Mouse (Mus musculus) embryonic facial prominence, embryonic 10.5 days (tissue): Measurements from ENCODE around the gene Olfr518. TPM values are rescaled to one million over a fixed set of nuclear protein-coding genes. Genes with fewer than 3 reads are reported as not detected.

Source experiments
- DNase-seq: peaks from one replicate; pipeline ENCODE4 v3.0.0-alpha.2; 2017; ENCODE audit warnings: low spot score
- H3K27ac ChIP-seq: fragments of 300-500 bp; sonication (generic); replicated peaks from 2 replicates; pipeline ENCODE4 v1.5.1; 2016; ENCODE audit warnings: mild to moderate bottlenecking
- H3K27me3 ChIP-seq: fragments of 300-500 bp; sonication (generic); replicated peaks from 2 replicates; pipeline ENCODE4 v1.6.1; 2016; ENCODE audit warnings: low read depth, mild to moderate bottlenecking; ENCODE audit not compliant: poor library complexity, severe bottlenecking
- H3K36me3 ChIP-seq: fragments of 300-500 bp; sonication (generic); replicated peaks from 2 replicates; pipeline ENCODE4 v1.6.1; 2016; ENCODE audit warnings: mild to moderate bottlenecking, moderate library complexity
- H3K4me1 ChIP-seq: fragments of 300-500 bp; sonication (generic); 2 replicates; pipeline ENCODE4 v1.6.1; 2016
- H3K4me3 ChIP-seq: fragments of 300-500 bp; sonication (generic); 2 replicates; pipeline ENCODE4 v1.5.1; 2016; ENCODE audit warnings: mild to moderate bottlenecking, moderate library complexity
- H3K9me3 ChIP-seq: fragments of 300-500 bp; sonication (generic); 2 replicates; pipeline ENCODE4 v1.6.1; 2016; ENCODE audit warnings: mild to moderate bottlenecking
- WGBS: fragments of 180-500 bp; shearing (Covaris S2); methylation state at CpG from one replicate; pipeline ENCODE4 v1.1.7; 2016; 5-methylcytosine and 5-hydroxymethylcytosine counted together
- polyA plus RNA-seq: library from polyadenylated mRNA; unstranded; fragments of >200 nt; fragmentation: Nextera tagmentation; extraction: Ambion mirVana; gene quantifications from 2 replicates; pipeline ENCODE4 v1.2.1, GENCODE M21; 2016

Gene Olfr518
- polyA plus RNA-seq = not detected in 2 replicates

- Histone ChIP-seq H3K36me3 (no peaks in the 10 kb centered on the region), H3K27me3 (no peaks in the 10 kb centered on the region), H3K27ac (no peak within 1 kb of the TSS), H3K9me3 (no peaks in the 10 kb centered on the region), H3K4me3 (no peak within 1 kb of the TSS), H3K4me1 (no peaks in the 10 kb centered on the region)
- WGBS = 87% methylated on average over 4 of the region's 4 CpGs
- DNase-seq = no peak
Observed at GRCm38 (mm10) chr7:108884906-108885305, at the start of gene Olfr518. Olfr518 (minus strand) TSS chr7:108885006.

GRCm38 (mm10) chr7:108933794-108934731 is 49.3 kb upstream of the Olfr518 start, which contains the start of gene Eif3f:
Eif3f (plus strand) TSS chr7:108934417.
- Histone ChIP-seq H3K27me3 (no peaks in the 10 kb centered on the region), H3K4me1 (peaks cover 12% of the 10 kb centered on the region), H3K36me3 (peaks cover 37% of the 10 kb centered on the region), H3K9me3 (no peaks in the 10 kb centered on the region), H3K27ac (peak within 1 kb of the TSS; percentile 96), H3K4me3 (peak within 1 kb of the TSS; percentile 98)
- DNase-seq = peak; percentile 91
- WGBS = 2% methylated on average over 50 of the region's 50 CpGs

DNA sequence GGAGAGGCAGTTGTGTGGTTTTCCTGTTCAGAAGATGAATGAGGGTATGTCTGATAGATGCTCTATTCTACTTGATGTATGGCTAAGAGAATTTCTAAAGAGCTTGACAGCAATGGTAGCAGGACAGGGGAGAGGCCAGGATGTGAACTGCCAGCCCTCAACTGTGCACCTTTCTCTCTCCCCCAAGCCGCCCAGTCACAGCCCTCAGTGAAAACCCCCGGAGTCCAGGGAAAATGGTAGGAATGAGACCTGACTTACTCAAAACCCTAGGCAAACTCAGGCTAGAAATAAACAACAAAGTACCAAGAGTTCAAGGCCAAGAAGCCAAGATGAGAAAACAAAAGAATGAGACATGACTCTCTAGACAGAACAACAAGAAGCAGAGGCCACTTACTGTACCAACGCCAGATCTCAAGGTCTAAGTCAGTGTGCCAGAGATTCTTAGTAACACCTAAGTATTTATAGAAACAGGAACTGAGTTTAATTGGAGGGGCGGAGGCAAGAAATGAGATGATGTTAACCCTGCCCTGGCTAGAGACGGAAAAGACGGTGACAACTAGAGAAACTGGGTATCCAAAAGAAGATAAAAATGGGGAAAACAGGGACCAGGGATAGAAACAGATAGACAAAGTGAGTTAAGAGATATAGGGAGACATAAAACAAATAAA is 45.1 kb upstream of the Olfr518 start, which contains the start of gene Nlrp10:
TSS of gene Nlrp10 (minus strand) at position 453 of the 668 bp plus-strand sequence.
- no peaks in the 10 kb centered on the region; the same call in 1 of the 2 replicates for H3K4me1 ChIP-seq
- H3K36me3 ChIP-seq = no peaks in the 10 kb centered on the region
- no peaks in the 10 kb centered on the region for H3K27me3 ChIP-seq
- H3K9me3 ChIP-seq = no peaks in the 10 kb centered on the region
- WGBS = 80% methylated on average over 6 of the region's 6 CpGs
- no peak for DNase-seq
- H3K27ac ChIP-seq = no peak within 1 kb of the TSS
- no peak within 1 kb of the TSS for H3K4me3 ChIP-seq

GRCm38 (mm10) chr7:108928280-108929188 is 43.7 kb upstream of the Olfr518 start:
- no peaks in the 10 kb centered on the region for H3K27me3 ChIP-seq
- WGBS = 77% methylated on average over 11 of the region's 11 CpGs

DNA sequence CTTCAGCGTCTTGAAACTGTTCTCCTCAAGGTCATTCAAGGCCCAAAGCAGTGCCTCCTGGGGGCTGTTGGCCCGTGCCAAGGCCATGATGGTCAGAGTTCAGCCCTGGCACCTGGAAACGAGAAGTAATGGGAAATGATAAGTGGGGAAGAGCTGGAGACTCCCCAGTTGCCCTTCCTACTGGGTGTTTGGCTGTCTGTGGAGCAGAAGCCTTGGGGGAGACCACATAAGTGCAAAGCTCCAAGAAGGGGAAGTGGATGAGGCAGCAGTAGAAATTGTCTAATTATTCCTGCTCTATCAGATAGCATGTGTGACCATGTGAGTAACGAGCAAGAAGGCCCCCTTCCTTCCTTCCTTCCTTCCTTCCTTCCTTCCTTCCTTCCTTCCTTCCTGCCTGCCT is 42.2 kb upstream of the Olfr518 start:
- Histone ChIP-seq H3K36me3 (no peaks in the 10 kb centered on the region), H3K4me3 (no peak overlapping the region), H3K4me1 (no peaks in the 10 kb centered on the region), H3K9me3 (no peaks in the 10 kb centered on the region), H3K27ac (no peak overlapping the region), H3K27me3 (no peaks in the 10 kb centered on the region)
- 76% methylated on average over 4 of the region's 4 CpGs for whole genome bisulfite sequencing
- no peak for DNase-seq

More at GRCm38 (mm10) chr7:108928280-108929188, 43.7 kb upstream of the Olfr518 start:
- H3K27ac ChIP-seq = no peak overlapping the region
- no peaks in the 10 kb centered on the region for H3K4me1 ChIP-seq
- H3K9me3 ChIP-seq = no peaks in the 10 kb centered on the region
- DNase-seq = no peak
- no peak overlapping the region for H3K4me3 ChIP-seq
- no peaks in the 10 kb centered on the region for H3K36me3 ChIP-seq

DNA sequence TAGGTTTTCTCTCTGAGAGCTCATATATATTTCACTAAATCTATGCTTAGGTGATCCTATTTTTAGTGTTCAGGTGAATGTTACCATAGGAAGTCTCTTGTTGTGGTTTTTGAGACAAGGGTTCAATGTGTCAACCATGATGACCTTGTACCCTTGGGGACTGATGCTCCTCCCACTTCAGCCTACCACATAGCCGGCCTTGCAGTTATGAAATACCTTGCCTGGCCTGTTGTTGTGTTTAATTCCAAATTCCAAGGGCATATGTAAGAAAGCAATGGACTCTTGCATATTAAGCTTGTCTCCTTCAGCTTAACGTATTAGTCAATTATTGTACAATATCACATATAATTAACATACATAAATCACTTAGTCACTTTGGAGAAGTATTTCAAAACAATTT is 19.2 kb upstream of the Olfr518 start:
- Histone ChIP-seq H3K4me1 (no peaks in the 10 kb centered on the region), H3K27me3 (no peaks in the 10 kb centered on the region), H3K27ac (no peak overlapping the region), H3K36me3 (no peaks in the 10 kb centered on the region), H3K9me3 (no peaks in the 10 kb centered on the region), H3K4me3 (no peak overlapping the region)
- WGBS = 80% methylated on average over 2 of the region's 2 CpGs
- DNase-seq = no peak

- DNase-seq = no peak
- 86% methylated on average over 5 of the region's 5 CpGs for WGBS
Observed at GRCm38 (mm10) chr7:108894320-108894719, 9.5 kb upstream of the Olfr518 start, which contains the start of gene Olfr519. Olfr519 (minus strand) TSS chr7:108894420.

DNA sequence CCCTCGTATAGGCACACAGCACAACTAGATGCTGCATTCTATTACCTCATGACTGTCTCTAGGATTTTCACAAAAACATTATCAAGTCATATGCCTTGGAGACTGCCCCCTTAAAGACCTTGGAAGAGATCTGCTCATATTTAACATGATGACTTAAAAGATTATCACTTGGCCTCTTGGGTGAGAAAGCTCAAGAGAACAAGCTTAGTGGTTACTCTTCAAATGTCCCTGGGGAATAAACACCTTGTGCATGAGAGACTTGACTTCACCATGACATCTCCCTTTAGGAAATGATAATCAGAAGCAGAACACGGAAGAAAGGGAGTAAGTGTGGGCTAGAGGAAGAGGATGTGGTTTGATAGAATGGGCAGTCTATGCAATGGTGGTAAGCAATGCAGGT is 12.5 kb downstream of the Olfr518 start, which contains the start of gene Olfr517:
TSS of gene Olfr517 (minus strand) at position 101 of the 400 bp plus-strand sequence.
- Histone ChIP-seq H3K36me3 (no peaks in the 10 kb centered on the region), H3K27ac (no peak within 1 kb of the TSS), H3K4me1 (no peaks in the 10 kb centered on the region), H3K9me3 (no peaks in the 10 kb centered on the region), H3K4me3 (no peak within 1 kb of the TSS), H3K27me3 (no peaks in the 10 kb centered on the region)
- WGBS = 70% methylated on average over 2 of the region's 2 CpGs
- DNase-seq = no peak

More at GRCm38 (mm10) chr7:108894320-108894719, 9.5 kb upstream of the Olfr518 start, which contains the start of gene Olfr519:
- H3K27ac ChIP-seq = no peak within 1 kb of the TSS
- H3K36me3 ChIP-seq = no peaks in the 10 kb centered on the region
- no peak within 1 kb of the TSS for H3K4me3 ChIP-seq
- H3K27me3 ChIP-seq = no peaks in the 10 kb centered on the region
- no peaks in the 10 kb centered on the region for H3K4me1 ChIP-seq
- no peaks in the 10 kb centered on the region for H3K9me3 ChIP-seq

DNA sequence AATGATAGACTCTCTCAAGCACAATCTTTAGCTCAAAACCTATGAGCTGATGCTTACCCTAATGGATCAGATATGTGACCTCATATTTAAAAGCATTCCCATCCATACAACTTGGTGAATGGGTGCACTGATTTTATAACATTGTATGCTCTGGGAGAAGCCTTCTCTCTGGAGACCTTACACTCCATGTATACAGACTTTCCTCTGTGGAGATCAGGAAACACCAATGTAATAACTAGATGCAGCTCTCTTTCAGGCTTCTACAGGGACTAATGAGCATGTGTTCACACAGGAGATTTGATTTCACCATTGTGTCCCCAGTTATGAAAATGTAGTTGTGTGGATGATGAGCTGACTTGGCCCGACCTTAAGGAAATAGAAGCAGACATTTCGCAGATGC is 34.4 kb downstream of the Olfr518 start, which contains the start of gene Olfr516:
TSS of gene Olfr516 (minus strand) at position 101 of the 400 bp plus-strand sequence.
- H3K4me1 ChIP-seq = no peaks in the 10 kb centered on the region
- no peak within 1 kb of the TSS for H3K27ac ChIP-seq
- H3K4me3 ChIP-seq = no peak within 1 kb of the TSS
- H3K36me3 ChIP-seq = no peaks in the 10 kb centered on the region
- 89% methylated on average over 2 of the region's 2 CpGs for WGBS
- no peaks in the 10 kb centered on the region for H3K9me3 ChIP-seq
- no peak for DNase-seq
- no peaks in the 10 kb centered on the region for H3K27me3 ChIP-seq
